Mouse (Mus musculus) T-helper 17 cell (primary cell): ENCODE measurements at regions not wholly inside any gene's neighbourhood (a gene's known extent, or its start where the extent isn't known, plus 50 kb on each side); places are given as distances from the start of the nearest gene placed in this dataset.

Experiments used
- in situ Hi-C, 2 experiments: fragments of 300-600 bp; cut with MboI, MseI; formaldehyde crosslinking; loops; 1 replicate in 1 of 2; 2 replicates in 1 of 2; pipeline ENCODE4 v1.15.1; 2025; ENCODE audit warnings: high pct_unique_total_duplicates in 2 of 2

- in situ Hi-C loops: no loop called here
These were observed 49.9 kb upstream of the Fzd10 start for GRCm38 (mm10) chr5:128550736-128551135.

GRCm38 (mm10) chr5:128549811-128550210 is 50.8 kb upstream of the Fzd10 start:
- in situ Hi-C loops: no loop called here

GRCm38 (mm10) chr5:128542049-128542448 is 58.6 kb upstream of the Fzd10 start:
- in situ Hi-C loops: no loop called here

DNA sequence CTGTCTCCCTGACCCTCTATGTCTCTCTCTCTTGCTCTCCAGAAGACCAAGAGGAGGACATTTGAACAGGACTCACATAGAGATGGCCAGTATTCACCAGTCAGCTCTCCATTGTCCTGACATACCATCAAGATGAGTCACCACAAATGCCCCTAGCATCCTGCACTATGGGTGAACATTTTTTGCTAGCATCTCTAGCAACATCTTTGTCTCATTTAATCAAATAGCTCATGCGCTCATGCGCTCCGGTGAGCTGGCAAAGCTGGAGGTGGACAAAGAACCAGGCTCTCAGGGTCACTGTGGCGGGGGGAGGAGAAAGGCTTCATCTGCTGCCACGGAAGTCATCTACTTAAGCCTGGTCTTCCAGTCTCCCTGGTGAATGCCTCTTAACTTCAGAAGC is 62.0 kb upstream of the Fzd10 start:
- in situ Hi-C loops: no loop called here

DNA sequence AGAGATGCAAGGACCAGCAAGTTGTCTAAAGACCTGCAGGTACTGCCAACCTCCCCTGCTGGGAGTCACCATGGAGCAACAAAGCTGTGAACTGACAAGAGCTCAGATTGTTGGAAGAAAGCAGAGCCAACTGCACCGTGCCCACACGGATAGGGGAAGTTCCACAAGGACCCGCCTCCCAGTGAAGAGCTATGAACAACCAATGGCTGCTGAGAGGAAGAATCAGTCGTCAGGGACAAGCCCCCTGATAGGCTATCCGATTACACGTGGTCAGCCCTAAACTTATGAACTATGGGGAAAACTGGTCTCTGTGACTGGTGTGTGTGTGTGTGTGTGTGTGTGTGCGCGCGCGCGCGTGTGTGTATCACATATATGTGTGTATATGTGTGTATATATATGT is 63.4 kb upstream of the Fzd10 start:
- in situ Hi-C loops: no loop called here

- in situ Hi-C loops: no loop called here
These were observed 64.3 kb upstream of the Fzd10 start for GRCm38 (mm10) chr5:128536393-128536792.

DNA sequence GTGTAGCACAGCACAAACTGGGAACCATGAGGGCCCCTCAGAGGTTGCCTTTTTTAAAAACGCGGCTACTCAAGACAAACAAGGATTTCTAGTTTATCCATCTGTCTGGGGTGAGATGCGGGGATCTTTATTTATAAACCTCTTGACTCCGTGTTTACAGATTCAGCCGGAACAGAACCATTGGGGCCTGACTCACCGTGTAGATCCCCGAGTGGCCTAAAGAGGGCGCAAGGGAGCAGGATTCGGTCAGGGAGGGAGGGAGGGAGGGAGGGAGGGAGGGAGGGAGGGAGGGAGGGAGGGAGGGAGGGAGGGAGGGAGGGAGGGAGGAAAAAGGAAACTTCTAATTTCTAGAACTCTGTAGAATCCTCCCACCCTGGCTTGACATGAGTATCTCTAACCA is 73.4 kb upstream of the Fzd10 start:
- in situ Hi-C loops: no loop called here

DNA sequence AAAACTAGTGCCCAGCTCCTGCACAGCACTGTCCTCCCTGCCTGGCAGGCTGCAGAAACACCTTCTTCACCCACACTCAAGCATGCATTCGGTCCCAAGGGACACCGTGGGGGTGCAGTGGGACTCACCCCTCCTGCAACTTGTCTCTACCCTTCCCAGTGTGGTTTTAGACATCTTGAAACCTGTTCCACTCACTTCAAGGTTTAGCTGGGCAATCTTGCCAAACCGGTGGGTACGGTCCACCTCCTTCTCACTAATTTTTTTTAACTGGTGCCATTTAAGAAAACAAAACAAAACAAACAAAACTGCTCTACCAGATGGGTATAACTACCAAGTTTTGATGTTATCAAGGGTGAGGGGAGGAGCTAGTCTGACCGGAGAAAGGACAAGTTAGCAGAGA is 74.2 kb upstream of the Fzd10 start:
- in situ Hi-C loops: no loop called here

GRCm38 (mm10) chr5:128524377-128525280 is 76.0 kb upstream of the Fzd10 start:
- in situ Hi-C loops: loop anchor here (5.0 kb wide), 1 partner anchor 208 kb away; no protein-coding TSS in a partner anchor

DNA sequence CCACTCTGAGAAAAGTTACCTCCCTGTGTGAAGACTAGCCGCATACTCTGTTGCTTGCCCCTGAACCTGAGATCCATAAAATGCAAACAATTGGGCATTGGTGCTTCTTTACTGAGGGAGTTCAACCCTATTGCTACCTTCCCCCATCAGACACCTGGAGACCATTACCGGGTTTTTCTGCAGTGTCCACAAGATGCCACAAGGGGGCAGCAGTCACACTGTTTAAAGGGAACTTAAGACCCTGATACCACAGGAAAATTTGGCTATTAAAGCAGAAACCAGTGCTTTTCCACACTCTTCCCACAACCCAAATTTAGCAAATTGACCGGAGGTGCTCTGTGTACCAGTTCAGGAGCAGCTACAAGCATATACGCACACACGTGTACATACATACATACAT is 78.0 kb upstream of the Fzd10 start:
- in situ Hi-C loops: loop anchor here (5.0 kb wide), 1 partner anchor 210 kb away; no protein-coding TSS in a partner anchor

DNA sequence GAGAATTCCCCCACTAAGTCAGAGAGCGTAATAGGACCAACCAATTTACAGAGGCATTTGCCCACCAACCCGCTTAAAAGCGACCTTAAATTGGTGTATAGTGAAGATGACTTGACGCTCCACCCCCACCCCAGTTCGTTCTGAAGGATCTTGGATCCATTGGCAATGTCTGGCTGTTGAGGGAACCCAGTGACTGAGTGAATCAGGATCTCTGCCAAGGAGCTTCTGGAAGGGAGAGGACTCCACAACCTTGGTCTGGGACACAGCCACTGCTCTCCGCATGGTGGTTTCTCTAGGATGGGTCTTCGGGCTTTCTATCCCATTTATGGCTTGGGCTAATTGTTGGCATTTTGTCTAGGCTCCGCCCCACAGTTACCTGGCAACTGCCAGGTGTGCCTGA is 83.3 kb upstream of the Fzd10 start:
- in situ Hi-C loops: no loop called here

DNA sequence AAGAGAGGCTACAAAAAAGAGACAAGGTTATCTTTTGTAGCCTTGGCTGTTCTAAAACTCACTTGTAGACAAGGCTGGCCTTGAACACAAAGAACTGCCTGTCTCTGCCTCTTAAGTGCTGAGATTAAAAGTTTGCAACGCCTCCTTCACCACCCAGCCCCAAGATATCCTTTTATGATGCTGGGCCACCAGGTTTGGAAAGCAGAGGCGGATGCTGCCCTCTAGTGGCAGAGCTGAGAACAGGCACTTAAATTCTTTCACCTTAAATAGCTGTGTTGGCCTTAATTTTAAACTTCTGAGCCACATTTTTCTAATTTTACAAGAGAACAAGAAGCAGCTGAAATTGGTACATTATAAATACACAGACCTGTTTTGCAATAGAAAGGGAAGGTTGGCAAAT is 82.5 kb upstream of the Tmem132d start:
- in situ Hi-C loops: no loop called here

DNA sequence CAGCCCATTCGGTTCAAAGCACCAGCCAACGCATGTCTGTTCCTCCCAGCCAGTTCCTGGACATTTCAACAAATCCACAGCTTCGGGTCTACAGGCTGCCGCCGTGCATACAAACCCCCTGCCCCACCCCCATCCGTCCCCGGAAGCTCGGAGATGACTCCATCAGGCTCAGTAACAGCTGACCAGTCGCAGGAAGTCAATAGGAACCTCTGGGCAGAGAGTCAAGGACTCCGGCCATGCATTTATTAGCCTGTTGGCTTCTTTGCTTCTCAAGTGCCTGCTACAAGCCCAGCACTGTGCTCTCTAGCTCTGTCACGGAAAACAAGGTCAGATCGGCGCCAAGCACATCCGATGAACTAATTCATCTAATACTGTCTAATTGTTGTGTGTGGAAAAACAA is 80.4 kb upstream of the Tmem132d start:
- in situ Hi-C loops: no loop called here

GRCm38 (mm10) chr5:128512606-128513005 is 79.7 kb upstream of the Tmem132d start:
- in situ Hi-C loops: no loop called here

- in situ Hi-C loops: no loop called here
These were observed 71.6 kb upstream of the Tmem132d start for GRCm38 (mm10) chr5:128504502-128504901.

DNA sequence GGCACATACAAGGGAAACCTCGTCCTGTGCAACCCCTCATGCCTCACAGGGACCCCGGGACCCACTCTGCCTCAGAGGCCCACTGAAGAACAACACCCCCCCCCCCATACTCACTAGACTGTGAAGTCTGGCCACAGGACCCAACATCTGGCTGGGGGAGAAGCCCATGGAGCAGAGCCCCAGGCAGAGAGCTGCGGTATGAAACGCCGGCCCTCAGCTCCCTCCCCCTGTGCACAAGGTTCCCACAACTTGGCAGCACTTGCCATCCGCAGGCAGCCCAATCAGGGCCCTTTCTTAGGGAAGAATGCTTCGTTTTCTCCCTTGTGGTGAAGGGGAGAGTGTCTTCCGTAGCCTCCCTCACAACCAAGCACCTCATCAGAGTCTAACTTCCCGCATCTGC is 66.6 kb upstream of the Tmem132d start:
- in situ Hi-C loops: loop anchor here in 1 of 2 experiments (10.0 kb wide), 1 partner anchor 185 kb away; no protein-coding TSS in a partner anchor

GRCm38 (mm10) chr5:128499033-128499432 is 66.2 kb upstream of the Tmem132d start:
- in situ Hi-C loops: loop anchor here in 1 of 2 experiments (10.0 kb wide), 1 partner anchor 184 kb away; no protein-coding TSS in a partner anchor

GRCm38 (mm10) chr5:128492541-128492940 is 59.7 kb upstream of the Tmem132d start:
- in situ Hi-C loops: loop anchor here in 1 of 2 experiments (10.0 kb wide), 1 partner anchor 178 kb away; no protein-coding TSS in a partner anchor

DNA sequence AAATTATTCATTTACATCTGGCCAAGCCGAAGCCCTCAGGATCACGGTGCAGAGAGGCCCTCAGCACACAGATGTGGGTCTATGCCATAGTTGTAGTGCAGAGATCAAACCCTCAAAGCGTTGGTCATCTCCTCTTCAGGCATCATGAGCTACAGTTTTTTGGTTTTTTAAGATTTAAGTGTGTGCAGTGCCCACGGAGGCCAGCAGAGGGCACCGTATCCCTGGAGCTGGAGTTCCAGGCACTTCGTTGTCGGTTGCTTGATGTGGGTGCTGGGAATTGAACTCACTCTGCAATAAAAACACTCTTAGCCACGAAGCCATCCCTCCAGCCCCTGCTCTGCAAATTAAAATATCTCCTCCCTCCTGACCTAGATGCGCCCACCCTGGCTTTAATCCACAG is 58.3 kb upstream of the Tmem132d start:
- in situ Hi-C loops: loop anchor here in 1 of 2 experiments (10.0 kb wide), 1 partner anchor 176 kb away; no protein-coding TSS in a partner anchor

- in situ Hi-C loops: no loop called here
These were observed 56.1 kb upstream of the Tmem132d start for GRCm38 (mm10) chr5:128488872-128489580.

GRCm38 (mm10) chr5:128487371-128487770 is 54.5 kb upstream of the Tmem132d start:
- in situ Hi-C loops: no loop called here

DNA sequence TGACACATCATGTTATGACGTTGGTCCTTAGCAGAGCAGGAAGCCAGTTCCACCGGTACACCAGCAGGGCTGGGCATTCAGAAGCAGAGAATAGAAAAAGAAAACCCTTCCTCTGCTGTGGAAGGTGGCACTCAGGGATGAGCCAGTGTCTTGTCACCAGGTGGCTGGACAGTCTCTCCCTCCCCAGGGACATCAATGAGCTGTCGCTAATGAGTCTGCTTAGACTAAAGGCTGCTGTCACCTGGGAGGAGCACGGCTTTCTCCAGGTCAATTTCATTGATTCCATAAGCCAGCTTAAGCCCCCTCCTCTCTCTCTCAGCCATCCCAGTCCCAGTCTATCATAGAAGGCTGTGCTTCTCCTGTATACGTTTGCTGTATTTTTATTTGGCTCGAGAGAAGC is 51.2 kb upstream of the Tmem132d start:
- in situ Hi-C loops: no loop called here
